Mouse (Mus musculus) urinary bladder, postnatal 36 days (tissue): ENCODE measurements around the gene Ap3m1.
A peak's percentile ranks its signal among the peaks of the same experiment; 100 is the strongest.
"Not testable (repeated sequence)": the region's sequence is repeated elsewhere in the genome, so short reads cannot be mapped to it uniquely, and the experiment has no call there.

Experiments
- DNase-seq, 2 experiments: peaks; one replicate each; pipeline ENCODE4 v3.0.0; 2022; ENCODE audit warnings: low spot score in 2 of 2, mixed read lengths in 1 of 2

Ap3m1 gene

GRCm38 (mm10) chr14:21052112-21052780, at the start of gene Ap3m1, which contains the start of gene Adk:
Gene Ap3m1 (minus strand): TSS chr14:21052508.
Gene Adk (plus strand): TSS chr14:21052574.
- peak; percentile 92 to 94 for DNase-seq

GRCm38 (mm10) chr14:21101562-21101961, 49.3 kb upstream of the Ap3m1 start:
- peak in 1 of 2 experiments; percentile 31 for DNase-seq

GRCm38 (mm10) chr14:21100876-21101275, 48.6 kb upstream of the Ap3m1 start:
- no peak for DNase-seq

- peak in 1 of 2 experiments; percentile 10 for DNase-seq
Measured at GRCm38 (mm10) chr14:21099371-21099770, 47.1 kb upstream of the Ap3m1 start.

GRCm38 (mm10) chr14:21096689-21097088, 44.4 kb upstream of the Ap3m1 start:
- no peak for DNase-seq

- DNase-seq, result no peak
Measured at GRCm38 (mm10) chr14:21096279-21096678, 44.0 kb upstream of the Ap3m1 start.

GRCm38 (mm10) chr14:21094161-21094560, 41.9 kb upstream of the Ap3m1 start:
- not testable (repeated sequence) for DNase-seq

- no peak for DNase-seq
Measured at GRCm38 (mm10) chr14:21090930-21091486, 38.7 kb upstream of the Ap3m1 start.

GRCm38 (mm10) chr14:21090400-21090799, 38.1 kb upstream of the Ap3m1 start:
- DNase-seq, result no peak

GRCm38 (mm10) chr14:21088731-21089130, 36.4 kb upstream of the Ap3m1 start:
- no peak for DNase-seq

GRCm38 (mm10) chr14:21087390-21088060, 35.2 kb upstream of the Ap3m1 start:
- no peak for DNase-seq

GRCm38 (mm10) chr14:21086827-21087351, 34.6 kb upstream of the Ap3m1 start:
- DNase-seq, result no peak

GRCm38 (mm10) chr14:21086106-21086505, 33.8 kb upstream of the Ap3m1 start:
- DNase-seq, result no peak

- DNase-seq, result no peak
Measured at GRCm38 (mm10) chr14:21085666-21086065, 33.4 kb upstream of the Ap3m1 start.

- no peak for DNase-seq
Measured at GRCm38 (mm10) chr14:21082823-21083222, 30.5 kb upstream of the Ap3m1 start.

GRCm38 (mm10) chr14:21078511-21078910, 26.2 kb upstream of the Ap3m1 start:
- no peak for DNase-seq

- no peak for DNase-seq
Measured at GRCm38 (mm10) chr14:21077939-21078338, 25.6 kb upstream of the Ap3m1 start.

- peak in 1 of 2 experiments; percentile 13 for DNase-seq
Measured at GRCm38 (mm10) chr14:21076501-21077194, 24.3 kb upstream of the Ap3m1 start.

- DNase-seq, result peak; percentile 89 to 90
Measured at GRCm38 (mm10) chr14:21075751-21076500, 23.6 kb upstream of the Ap3m1 start.

GRCm38 (mm10) chr14:21074398-21075320, 22.4 kb upstream of the Ap3m1 start:
- no peak for DNase-seq
